Mouse (Mus musculus): ENCODE measurements around the gene Lrrc73. TPM values are rescaled to one million over a fixed set of nuclear protein-coding genes. Genes with fewer than 3 reads are reported as not detected.

Gene Lrrc73
- polyA plus RNA-seq, 1 experiment from 2014 or later, result 0.70 TPM

GRCm38 (mm10) chr17:46241471-46241870 is 11.9 kb upstream of the Lrrc73 start:
- no peak overlapping the region for H3K9ac ChIP-seq (ENCODE audit: low read depth, low read length)
- 65% methylated on average over 11 of the region's 11 CpGs for WGBS (ENCODE audit: insufficient replicate concordance)

GRCm38 (mm10) chr17:46242274-46242673 is 11.1 kb upstream of the Lrrc73 start:
- no peak overlapping the region; the same call in 1 of the 2 replicates for H3K4me3 ChIP-seq (ENCODE audit: low read depth, low read length)
- peaks cover 38% of the 10 kb centered on the region for H3K36me3 ChIP-seq (ENCODE audit: control insufficient read depth, insufficient read depth, low read length)
- 0 out of 2 replicates have a peak, but pooled peaks cover 5% of the 10 kb centered on the region for H3K27me3 ChIP-seq (ENCODE audit: control insufficient read depth, insufficient read depth, low read length)
- H3K4me2 ChIP-seq, result no peak overlapping the region
- 89% methylated on average over 13 of the region's 13 CpGs for WGBS (ENCODE audit: insufficient replicate concordance)
- H3K27ac ChIP-seq (ENCODE audit: low read depth, low read length), result no peak overlapping the region
- no peak overlapping the region for H3K9ac ChIP-seq (ENCODE audit: low read depth, low read length)
- H3K9me3 ChIP-seq (replicated peaks; ENCODE audit: control insufficient read depth, low read length), result no peaks in the 10 kb centered on the region
- H3K4me1 ChIP-seq (ENCODE audit: control insufficient read depth, insufficient read depth, low read length), result peaks cover 22% of the 10 kb centered on the region
- no peak for ATAC-seq (replicated peaks; ENCODE audit: insufficient number of reproducible peaks, low FRiP score, low TSS enrichment)

More at GRCm38 (mm10) chr17:46241471-46241870, 11.9 kb upstream of the Lrrc73 start:
- Histone ChIP-seq H3K4me1 (ENCODE audit: control insufficient read depth, insufficient read depth, low read length) (peaks cover 15% of the 10 kb centered on the region; the same call in 1 of the 2 replicates), H3K27ac (ENCODE audit: low read depth, low read length) (no peak overlapping the region), H3K4me3 (ENCODE audit: low read depth, low read length) (no peak overlapping the region), H3K9me3 (replicated peaks; ENCODE audit: control insufficient read depth, low read length) (no peaks in the 10 kb centered on the region), H3K36me3 (ENCODE audit: control insufficient read depth, insufficient read depth, low read length) (peaks cover 44% of the 10 kb centered on the region), H3K4me2 (no peak overlapping the region), H3K27me3 (ENCODE audit: control insufficient read depth, insufficient read depth, low read length) (peaks cover 9% of the 10 kb centered on the region; the same call in 1 of the 2 replicates)
- no peak for ATAC-seq (replicated peaks; ENCODE audit: insufficient number of reproducible peaks, low FRiP score, low TSS enrichment)

GRCm38 (mm10) chr17:46242993-46243392 is 10.3 kb upstream of the Lrrc73 start:
- H3K4me3 ChIP-seq (ENCODE audit: low read depth, low read length), result no peak overlapping the region
- 84% methylated on average over 4 of the region's 4 CpGs for WGBS (ENCODE audit: insufficient replicate concordance)
- no peak for ATAC-seq (replicated peaks; ENCODE audit: insufficient number of reproducible peaks, low FRiP score, low TSS enrichment)
- H3K4me1 ChIP-seq (ENCODE audit: control insufficient read depth, insufficient read depth, low read length), result peaks cover 19% of the 10 kb centered on the region
- H3K9ac ChIP-seq (ENCODE audit: low read depth, low read length), result no peak overlapping the region
- 0 out of 2 replicates have a peak, but pooled peaks cover 5% of the 10 kb centered on the region for H3K27me3 ChIP-seq (ENCODE audit: control insufficient read depth, insufficient read depth, low read length)
- H3K4me2 ChIP-seq, result no peak overlapping the region
- H3K9me3 ChIP-seq (replicated peaks; ENCODE audit: control insufficient read depth, low read length), result no peaks in the 10 kb centered on the region
- no peak overlapping the region for H3K27ac ChIP-seq (ENCODE audit: low read depth, low read length)
- peaks cover 38% of the 10 kb centered on the region for H3K36me3 ChIP-seq (ENCODE audit: control insufficient read depth, insufficient read depth, low read length)

- 0 out of 2 replicates have a peak, but pooled peaks cover 5% of the 10 kb centered on the region for H3K27me3 ChIP-seq (ENCODE audit: control insufficient read depth, insufficient read depth, low read length)
- H3K4me1 ChIP-seq (ENCODE audit: control insufficient read depth, insufficient read depth, low read length), result peaks cover 21% of the 10 kb centered on the region
- H3K27ac ChIP-seq (ENCODE audit: low read depth, low read length), result no peak overlapping the region
- H3K9ac ChIP-seq (ENCODE audit: low read depth, low read length), result no peak overlapping the region
- peaks cover 38% of the 10 kb centered on the region for H3K36me3 ChIP-seq (ENCODE audit: control insufficient read depth, insufficient read depth, low read length)
- WGBS (ENCODE audit: insufficient replicate concordance), result 83% methylated on average over 2 of the region's 2 CpGs
- ATAC-seq (replicated peaks; ENCODE audit: insufficient number of reproducible peaks, low FRiP score, low TSS enrichment), result no peak
- H3K4me2 ChIP-seq, result no peak overlapping the region
- no peak overlapping the region for H3K4me3 ChIP-seq (ENCODE audit: low read depth, low read length)
- no peaks in the 10 kb centered on the region for H3K9me3 ChIP-seq (replicated peaks; ENCODE audit: control insufficient read depth, low read length)
These were observed 9.7 kb upstream of the Lrrc73 start for GRCm38 (mm10) chr17:46243624-46244023.

GRCm38 (mm10) chr17:46244579-46244978 is 8.8 kb upstream of the Lrrc73 start:
- WGBS (ENCODE audit: insufficient replicate concordance), result 79% methylated on average over 10 of the region's 10 CpGs
- H3K9ac ChIP-seq (ENCODE audit: low read depth, low read length), result no peak overlapping the region

GRCm38 (mm10) chr17:46247512-46248188 is 5.7 kb upstream of the Lrrc73 start, which contains the start of the genes Polr1c and Yipf3:
Polr1c (minus strand) TSS chr17:46248054.
Yipf3 (plus strand) TSS chr17:46248080.
- Histone ChIP-seq H3K4me3 (ENCODE audit: low read depth, low read length) (peak within 1 kb of the TSS; percentile 76), H3K4me2 (peak within 1 kb of the TSS; percentile 73), H3K27ac (ENCODE audit: low read depth, low read length) (peak within 1 kb of the TSS; percentile 65), H3K36me3 (ENCODE audit: control insufficient read depth, insufficient read depth, low read length) (peaks cover 35% of the 10 kb centered on the region), H3K27me3 (ENCODE audit: control insufficient read depth, insufficient read depth, low read length) (no peaks in the 10 kb centered on the region), H3K4me1 (ENCODE audit: control insufficient read depth, insufficient read depth, low read length) (peaks cover 14% of the 10 kb centered on the region), H3K9ac (ENCODE audit: low read depth, low read length) (peak within 1 kb of the TSS; percentile 84), H3K9me3 (replicated peaks; ENCODE audit: control insufficient read depth, low read length) (no peaks in the 10 kb centered on the region)
- peak; percentile 73 for ATAC-seq (replicated peaks; ENCODE audit: insufficient number of reproducible peaks, low FRiP score, low TSS enrichment)
- under 1% methylated on average over 53 of the region's 53 CpGs for WGBS (ENCODE audit: insufficient replicate concordance)

More at GRCm38 (mm10) chr17:46244579-46244978, 8.8 kb upstream of the Lrrc73 start:
- no peaks in the 10 kb centered on the region for H3K9me3 ChIP-seq (replicated peaks; ENCODE audit: control insufficient read depth, low read length)
- peaks cover 38% of the 10 kb centered on the region for H3K36me3 ChIP-seq (ENCODE audit: control insufficient read depth, insufficient read depth, low read length)
- H3K4me1 ChIP-seq (ENCODE audit: control insufficient read depth, insufficient read depth, low read length), result peaks cover 19% of the 10 kb centered on the region
- H3K27ac ChIP-seq (ENCODE audit: low read depth, low read length), result no peak overlapping the region
- no peak for ATAC-seq (replicated peaks; ENCODE audit: insufficient number of reproducible peaks, low FRiP score, low TSS enrichment)
- no peak overlapping the region for H3K4me2 ChIP-seq
- no peak overlapping the region for H3K4me3 ChIP-seq (ENCODE audit: low read depth, low read length)
- 0 out of 2 replicates have a peak, but pooled peaks cover 5% of the 10 kb centered on the region for H3K27me3 ChIP-seq (ENCODE audit: control insufficient read depth, insufficient read depth, low read length)

- H3K9me3 ChIP-seq (replicated peaks; ENCODE audit: control insufficient read depth, low read length), result no peaks in the 10 kb centered on the region
- peak overlapping the region; percentile 76 for H3K4me3 ChIP-seq (ENCODE audit: low read depth, low read length)
- ATAC-seq (replicated peaks; ENCODE audit: insufficient number of reproducible peaks, low FRiP score, low TSS enrichment), result peak; percentile 15; the same call in 1 of the 2 replicates
- WGBS (ENCODE audit: insufficient replicate concordance), result under 1% methylated on average over 37 of the region's 37 CpGs
- peaks cover 14% of the 10 kb centered on the region for H3K4me1 ChIP-seq (ENCODE audit: control insufficient read depth, insufficient read depth, low read length)
- peak overlapping the region; percentile 84 for H3K9ac ChIP-seq (ENCODE audit: low read depth, low read length)
- H3K27ac ChIP-seq (ENCODE audit: low read depth, low read length), result peak overlapping the region; percentile 12; the same call in 1 of the 2 replicates
- peaks cover 33% of the 10 kb centered on the region for H3K36me3 ChIP-seq (ENCODE audit: control insufficient read depth, insufficient read depth, low read length)
- H3K27me3 ChIP-seq (ENCODE audit: control insufficient read depth, insufficient read depth, low read length), result no peaks in the 10 kb centered on the region
- peak overlapping the region; percentile 73 for H3K4me2 ChIP-seq
These were observed 5.2 kb upstream of the Lrrc73 start for GRCm38 (mm10) chr17:46248189-46248522.

GRCm38 (mm10) chr17:46251174-46251573 is 2.2 kb upstream of the Lrrc73 start:
- H3K27me3 ChIP-seq (ENCODE audit: control insufficient read depth, insufficient read depth, low read length), result peaks cover 20% of the 10 kb centered on the region
- no peaks in the 10 kb centered on the region for H3K9me3 ChIP-seq (replicated peaks; ENCODE audit: control insufficient read depth, low read length)
- H3K27ac ChIP-seq (ENCODE audit: low read depth, low read length), result no peak overlapping the region
- H3K4me2 ChIP-seq, result no peak overlapping the region
- H3K9ac ChIP-seq (ENCODE audit: low read depth, low read length), result no peak overlapping the region
- no peak for ATAC-seq (replicated peaks; ENCODE audit: insufficient number of reproducible peaks, low FRiP score, low TSS enrichment)
- peaks cover 19% of the 10 kb centered on the region for H3K4me1 ChIP-seq (ENCODE audit: control insufficient read depth, insufficient read depth, low read length)
- H3K4me3 ChIP-seq (ENCODE audit: low read depth, low read length), result no peak overlapping the region
- peaks cover 16% of the 10 kb centered on the region for H3K36me3 ChIP-seq (ENCODE audit: control insufficient read depth, insufficient read depth, low read length)
- WGBS (ENCODE audit: insufficient replicate concordance), result 80% methylated on average over 7 of the region's 7 CpGs

Measured in heart, embryonic 11.5 days (tissue).